Mouse (Mus musculus): ENCODE results near the gene Pde6g. TPM values are rescaled to one million over a fixed set of nuclear protein-coding genes. Genes with fewer than 3 reads are reported as not detected.

Pde6g gene
- total RNA-seq, 2 experiments from 2014 or later = 0.47 to 0.84 TPM

GRCm38 (mm10) chr11:120472052-120472451 is 18.8 kb upstream of the Pde6g start:
- DNase-seq (ENCODE audit: low spot score) = no peak
- intact Hi-C loops (cut with DNase I) = no loop called here

- intact Hi-C loops (cut with DNase I) = no loop called here
- no peak for DNase-seq (ENCODE audit: low spot score)
Measured at GRCm38 (mm10) chr11:120467736-120468092, 14.4 kb upstream of the Pde6g start.

- peak; percentile 89 for DNase-seq (ENCODE audit: low spot score)
- intact Hi-C loops (cut with DNase I) = no loop called here
Measured at GRCm38 (mm10) chr11:120467051-120467735, 13.9 kb upstream of the Pde6g start, which contains the start of gene Arl16. Gene Arl16, minus strand, starts transcription at chr11:120467607.

GRCm38 (mm10) chr11:120465521-120465920 is 12.2 kb upstream of the Pde6g start:
- intact Hi-C loops (cut with DNase I) = no loop called here
- DNase-seq (ENCODE audit: low spot score) = no peak

- intact Hi-C loops (cut with DNase I) = no loop called here
- DNase-seq (ENCODE audit: low spot score) = no peak
Measured at GRCm38 (mm10) chr11:120464365-120464764, 11.1 kb upstream of the Pde6g start.

GRCm38 (mm10) chr11:120463536-120463935 is 10.2 kb upstream of the Pde6g start:
- no peak for DNase-seq (ENCODE audit: low spot score)
- intact Hi-C loops (cut with DNase I) = no loop called here

- intact Hi-C loops (cut with DNase I) = no loop called here
- DNase-seq (ENCODE audit: low spot score) = no peak
Measured at GRCm38 (mm10) chr11:120458847-120459597, 5.7 kb upstream of the Pde6g start.

GRCm38 (mm10) chr11:120457772-120458751 is 4.8 kb upstream of the Pde6g start, which contains the start of the genes Oxld1 and Ccdc137:
Gene Oxld1, minus strand, starts transcription at chr11:120458068.
Gene Ccdc137, plus strand, starts transcription at chr11:120458115.
- peak; percentile 64 for DNase-seq (ENCODE audit: low spot score)
- intact Hi-C loops (cut with DNase I) = no loop called here

- no peak for DNase-seq (ENCODE audit: low spot score)
- intact Hi-C loops (cut with DNase I) = no loop called here
Measured at GRCm38 (mm10) chr11:120457370-120457769, 4.1 kb upstream of the Pde6g start.

- intact Hi-C loops (cut with DNase I) = no loop called here
Measured at GRCm38 (mm10) chr11:120455413-120455812, 2.1 kb upstream of the Pde6g start.

GRCm38 (mm10) chr11:120454965-120455364 is 1.7 kb upstream of the Pde6g start:
- DNase-seq (ENCODE audit: low spot score) = no peak
- intact Hi-C loops (cut with DNase I) = no loop called here

More at GRCm38 (mm10) chr11:120455413-120455812, 2.1 kb upstream of the Pde6g start:
- DNase-seq (ENCODE audit: low spot score) = no peak

GRCm38 (mm10) chr11:120452246-120452645 is 1.1 kb downstream of the Pde6g start:
- intact Hi-C loops (cut with DNase I) = no loop called here
- DNase-seq (ENCODE audit: low spot score) = no peak

GRCm38 (mm10) chr11:120447179-120447578 is 6.1 kb downstream of the Pde6g start:
- intact Hi-C loops (cut with DNase I) = no loop called here
- no peak for DNase-seq (ENCODE audit: low spot score)

GRCm38 (mm10) chr11:120445475-120445874 is 7.8 kb downstream of the Pde6g start:
- intact Hi-C loops (cut with DNase I) = no loop called here
- DNase-seq (ENCODE audit: low spot score) = no peak

- no peak for DNase-seq (ENCODE audit: low spot score)
- intact Hi-C loops (cut with DNase I) = no loop called here
Measured at GRCm38 (mm10) chr11:120444106-120444505, 9.2 kb downstream of the Pde6g start.

GRCm38 (mm10) chr11:120442765-120443280 is 10.5 kb downstream of the Pde6g start:
- DNase-seq (ENCODE audit: low spot score) = no peak
- intact Hi-C loops (cut with DNase I) = no loop called here

- DNase-seq (ENCODE audit: low spot score) = no peak
- intact Hi-C loops (cut with DNase I) = no loop called here
Measured at GRCm38 (mm10) chr11:120442344-120442743, 11.0 kb downstream of the Pde6g start, which contains the start of gene Tspan10. Gene Tspan10, plus strand, starts transcription at chr11:120442644.

GRCm38 (mm10) chr11:120437857-120438385 is 15.4 kb downstream of the Pde6g start:
- intact Hi-C loops (cut with DNase I) = no loop called here
- DNase-seq (ENCODE audit: low spot score) = no peak

GRCm38 (mm10) chr11:120437152-120437856 is 16.0 kb downstream of the Pde6g start, which contains the start of gene Nploc4:
Gene Nploc4, minus strand, starts transcription at chr11:120437708.
- DNase-seq (ENCODE audit: low spot score) = peak; percentile 69
- intact Hi-C loops (cut with DNase I) = no loop called here

All from heart, postnatal 25 days (tissue).